Mouse (Mus musculus): ENCODE measurements around the gene Socs3. TPM values are rescaled to one million over a fixed set of nuclear protein-coding genes. Genes with fewer than 3 reads are reported as not detected.

The Socs3 gene
- polyA plus RNA-seq, 1 experiment = 27.3 TPM

GRCm38 (mm10) chr11:118013339-118013738 is 43.5 kb upstream of the Socs3 start:
- peaks cover 8% of the 10 kb centered on the region for H3K36me3 ChIP-seq (ENCODE audit: control insufficient read depth, insufficient read depth)
- no peak overlapping the region for H3K4me3 ChIP-seq
- TF ChIP-seq POLR2AphosphoS2 (IDR thresholded peaks at IDR 0.05; ENCODE audit: insufficient read length, low read depth) (no peak), SRF (IDR thresholded peaks at IDR 0.05; ENCODE audit: control insufficient read depth, insufficient read length, low read depth) (no peak), TCF12 (IDR thresholded peaks at IDR 0.05; ENCODE audit: insufficient read depth, poor library complexity, severe bottlenecking) (peak; percentile 10), REST (IDR thresholded peaks at IDR 0.05; ENCODE audit: insufficient read depth, insufficient read length) (no peak), CEBPB (IDR thresholded peaks at IDR 0.05; ENCODE audit: insufficient read depth, poor library complexity, severe bottlenecking) (no peak), MAX (IDR thresholded peaks at IDR 0.05; ENCODE audit: low read depth) (no peak), MYOD1 (IDR thresholded peaks at IDR 0.05; ENCODE audit: control insufficient read depth in 1 of 3, insufficient read length in 2 of 3, low read depth in 2 of 3) (peak in 2 of 3 experiments; percentile 70 to 77), MYOG (IDR thresholded peaks at IDR 0.05; ENCODE audit: control insufficient read depth in 1 of 3, insufficient read depth in 1 of 3, insufficient read length in 2 of 3, low read depth in 2 of 3) (peak; percentile 51 to 91 (median 58)), TCF3 (IDR thresholded peaks at IDR 0.05; ENCODE audit: insufficient read length, low read depth) (no peak), POLR2A (IDR thresholded peaks at IDR 0.05; ENCODE audit: insufficient read length, low read depth) (no peak), USF1 (IDR thresholded peaks at IDR 0.05; ENCODE audit: low read depth) (no peak), E2F4 (IDR thresholded peaks at IDR 0.05; ENCODE audit: insufficient read depth) (no peak)
- no peak overlapping the region for H3ac ChIP-seq (ENCODE audit: control insufficient read depth, insufficient read length)
- peak overlapping the region; percentile 50 for H3K4me2 ChIP-seq (ENCODE audit: low read depth)
- peaks cover 84% of the 10 kb centered on the region for H3K79me2 ChIP-seq (ENCODE audit: control insufficient read depth, insufficient read depth)
- H3K27me3 ChIP-seq (ENCODE audit: control insufficient read depth, insufficient read depth, insufficient read length) = no peaks in the 10 kb centered on the region

GRCm38 (mm10) chr11:118012595-118012994 is 42.7 kb upstream of the Socs3 start:
- Histone ChIP-seq H3K36me3 (ENCODE audit: control insufficient read depth, insufficient read depth) (peaks cover under 1% of the 10 kb centered on the region), H3K4me3 (no peak overlapping the region)
- TF ChIP-seq POLR2AphosphoS2 (IDR thresholded peaks at IDR 0.05; ENCODE audit: insufficient read length, low read depth) = no peak
- TF ChIP-seq MAX (IDR thresholded peaks at IDR 0.05; ENCODE audit: low read depth) = no peak
- TF ChIP-seq TCF12 (IDR thresholded peaks at IDR 0.05; ENCODE audit: insufficient read depth, poor library complexity, severe bottlenecking) = no peak
- TF ChIP-seq E2F4 (IDR thresholded peaks at IDR 0.05; ENCODE audit: insufficient read depth) = no peak
- TF ChIP-seq SRF (IDR thresholded peaks at IDR 0.05; ENCODE audit: control insufficient read depth, insufficient read length, low read depth) = no peak
- no peak for TF ChIP-seq MYOD1 (IDR thresholded peaks at IDR 0.05; ENCODE audit: control insufficient read depth in 1 of 3, insufficient read length in 2 of 3, low read depth in 2 of 3)
- TF ChIP-seq MYOG (IDR thresholded peaks at IDR 0.05; ENCODE audit: control insufficient read depth in 1 of 3, insufficient read depth in 1 of 3, insufficient read length in 2 of 3, low read depth in 2 of 3) = no peak
- TF ChIP-seq CEBPB (IDR thresholded peaks at IDR 0.05; ENCODE audit: insufficient read depth, poor library complexity, severe bottlenecking) = no peak
- TF ChIP-seq REST (IDR thresholded peaks at IDR 0.05; ENCODE audit: insufficient read depth, insufficient read length) = no peak
- TF ChIP-seq POLR2A (IDR thresholded peaks at IDR 0.05; ENCODE audit: insufficient read length, low read depth) = no peak
- TF ChIP-seq TCF3 (IDR thresholded peaks at IDR 0.05; ENCODE audit: insufficient read length, low read depth) = no peak
- no peak for TF ChIP-seq USF1 (IDR thresholded peaks at IDR 0.05; ENCODE audit: low read depth)

GRCm38 (mm10) chr11:118009865-118010571 is 40.2 kb upstream of the Socs3 start:
- no peak overlapping the region for H3ac ChIP-seq (ENCODE audit: control insufficient read depth, insufficient read length)
- no peaks in the 10 kb centered on the region for H3K27me3 ChIP-seq (ENCODE audit: control insufficient read depth, insufficient read depth, insufficient read length)
- no peak for TF ChIP-seq MAX (IDR thresholded peaks at IDR 0.05; ENCODE audit: low read depth)
- no peak for TF ChIP-seq REST (IDR thresholded peaks at IDR 0.05; ENCODE audit: insufficient read depth, insufficient read length)
- TF ChIP-seq POLR2A (IDR thresholded peaks at IDR 0.05; ENCODE audit: insufficient read length, low read depth) = no peak
- TF ChIP-seq TCF3 (IDR thresholded peaks at IDR 0.05; ENCODE audit: insufficient read length, low read depth) = no peak
- TF ChIP-seq TCF12 (IDR thresholded peaks at IDR 0.05; ENCODE audit: insufficient read depth, poor library complexity, severe bottlenecking) = no peak
- no peak for TF ChIP-seq USF1 (IDR thresholded peaks at IDR 0.05; ENCODE audit: low read depth)
- no peak for TF ChIP-seq MYOG (IDR thresholded peaks at IDR 0.05; ENCODE audit: control insufficient read depth in 1 of 3, insufficient read depth in 1 of 3, insufficient read length in 2 of 3, low read depth in 2 of 3)
- no peak for TF ChIP-seq E2F4 (IDR thresholded peaks at IDR 0.05; ENCODE audit: insufficient read depth)
- no peak for TF ChIP-seq SRF (IDR thresholded peaks at IDR 0.05; ENCODE audit: control insufficient read depth, insufficient read length, low read depth)
- TF ChIP-seq CEBPB (IDR thresholded peaks at IDR 0.05; ENCODE audit: insufficient read depth, poor library complexity, severe bottlenecking) = no peak
- no peak for TF ChIP-seq POLR2AphosphoS2 (IDR thresholded peaks at IDR 0.05; ENCODE audit: insufficient read length, low read depth)
- no peak for TF ChIP-seq MYOD1 (IDR thresholded peaks at IDR 0.05; ENCODE audit: control insufficient read depth in 1 of 3, insufficient read length in 2 of 3, low read depth in 2 of 3)
- H3K4me2 ChIP-seq (ENCODE audit: low read depth) = peak overlapping the region; percentile 47
- no peak overlapping the region for H3K4me3 ChIP-seq
- peaks cover 16% of the 10 kb centered on the region for H3K36me3 ChIP-seq (ENCODE audit: control insufficient read depth, insufficient read depth)
- peaks cover 91% of the 10 kb centered on the region for H3K79me2 ChIP-seq (ENCODE audit: control insufficient read depth, insufficient read depth)

More at GRCm38 (mm10) chr11:118012595-118012994, 42.7 kb upstream of the Socs3 start:
- H3K4me2 ChIP-seq (ENCODE audit: low read depth) = peak overlapping the region; percentile 50
- no peak overlapping the region for H3ac ChIP-seq (ENCODE audit: control insufficient read depth, insufficient read length)
- H3K79me2 ChIP-seq (ENCODE audit: control insufficient read depth, insufficient read depth) = peaks cover 84% of the 10 kb centered on the region
- no peaks in the 10 kb centered on the region for H3K27me3 ChIP-seq (ENCODE audit: control insufficient read depth, insufficient read depth, insufficient read length)

GRCm38 (mm10) chr11:118008843-118009242 is 39.0 kb upstream of the Socs3 start:
- peaks cover 87% of the 10 kb centered on the region for H3K79me2 ChIP-seq (ENCODE audit: control insufficient read depth, insufficient read depth)
- H3ac ChIP-seq (ENCODE audit: control insufficient read depth, insufficient read length) = no peak overlapping the region
- H3K27me3 ChIP-seq (ENCODE audit: control insufficient read depth, insufficient read depth, insufficient read length) = no peaks in the 10 kb centered on the region
- no peak overlapping the region for H3K4me3 ChIP-seq
- H3K36me3 ChIP-seq (ENCODE audit: control insufficient read depth, insufficient read depth) = peaks cover 16% of the 10 kb centered on the region
- peak overlapping the region; percentile 47 for H3K4me2 ChIP-seq (ENCODE audit: low read depth)
- TF ChIP-seq CEBPB (IDR thresholded peaks at IDR 0.05; ENCODE audit: insufficient read depth, poor library complexity, severe bottlenecking) = no peak
- no peak for TF ChIP-seq TCF12 (IDR thresholded peaks at IDR 0.05; ENCODE audit: insufficient read depth, poor library complexity, severe bottlenecking)
- TF ChIP-seq MYOD1 (IDR thresholded peaks at IDR 0.05; ENCODE audit: control insufficient read depth in 1 of 3, insufficient read length in 2 of 3, low read depth in 2 of 3) = no peak
- TF ChIP-seq REST (IDR thresholded peaks at IDR 0.05; ENCODE audit: insufficient read depth, insufficient read length) = no peak
- TF ChIP-seq POLR2AphosphoS2 (IDR thresholded peaks at IDR 0.05; ENCODE audit: insufficient read length, low read depth) = no peak
- TF ChIP-seq MYOG (IDR thresholded peaks at IDR 0.05; ENCODE audit: control insufficient read depth in 1 of 3, insufficient read depth in 1 of 3, insufficient read length in 2 of 3, low read depth in 2 of 3) = no peak
- TF ChIP-seq E2F4 (IDR thresholded peaks at IDR 0.05; ENCODE audit: insufficient read depth) = no peak
- TF ChIP-seq TCF3 (IDR thresholded peaks at IDR 0.05; ENCODE audit: insufficient read length, low read depth) = no peak
- no peak for TF ChIP-seq USF1 (IDR thresholded peaks at IDR 0.05; ENCODE audit: low read depth)
- TF ChIP-seq MAX (IDR thresholded peaks at IDR 0.05; ENCODE audit: low read depth) = no peak
- no peak for TF ChIP-seq SRF (IDR thresholded peaks at IDR 0.05; ENCODE audit: control insufficient read depth, insufficient read length, low read depth)
- no peak for TF ChIP-seq POLR2A (IDR thresholded peaks at IDR 0.05; ENCODE audit: insufficient read length, low read depth)

Measured in myocyte (in vitro differentiated cells).